In genomic region chr17:85618359-85619112, GRCm38 (mm10) we compare ENCODE assay signal across 9 mouse cellular contexts. TPM values are rescaled to one million over a fixed set of nuclear protein-coding genes. Genes with fewer than 3 reads are reported as not detected.
DNase-seq lines count a peak whose midpoint lies in the region; ATAC-seq and TF ChIP-seq lines count a peak whose summit lies in the region.
"Had no signal": no experiment of that assay in that cellular context is flagged by ENCODE, and none has a peak within 500 bp of the region (broad histone marks: within the 10 kb centered on the region; RNA-seq: fewer than 3 reads in every experiment).

No protein-coding gene starts in this region.

- TF ChIP-seq CTCF in liver, postnatal 0 days (IDR thresholded peaks at IDR 0.05; ENCODE audit: low read depth) = no peak

- no peak for TF ChIP-seq EP300 in liver, postnatal 0 days (IDR thresholded peaks at IDR 0.05; ENCODE audit: low read depth)

- DNase-seq in liver, embryonic 11.5 days (ENCODE audit: low spot score) = no peak
- DNase-seq in liver, postnatal 0 days = no peak
- peak; percentile 49 for DNase-seq in forebrain, embryonic 10.5 days (ENCODE audit: extremely low spot score, low spot score)
- DNase-seq in retina, embryonic 14.5 days (ENCODE audit: low spot score) = peak; percentile 81
- no peak for DNase-seq in layer of hippocampus, postnatal 14 days (ENCODE audit: low spot score in 2 of 2)
- no peak for DNase-seq in cerebellum, postnatal 4 days (ENCODE audit: low spot score in 2 of 2)
- DNase-seq: gastrocnemius, postnatal 14 days had no signal

- no peaks in the 10 kb centered on the region for H3K9me3 ChIP-seq in liver, embryonic 11.5 days (ENCODE audit: control insufficient read depth, low read length)
- no peaks in the 10 kb centered on the region for H3K9me3 ChIP-seq in liver, postnatal 0 days (ENCODE audit: low read length)
- no peaks in the 10 kb centered on the region for H3K9me3 ChIP-seq in forebrain, embryonic 10.5 days
- no peaks in the 10 kb centered on the region for H3K9me3 ChIP-seq in intestine, embryonic 15.5 days
- H3K9me3 ChIP-seq: liver, embryonic 15.5 days had no signal

- H3K27me3 ChIP-seq in liver, embryonic 11.5 days (replicated peaks; ENCODE audit: control insufficient read depth, insufficient read depth, low read length) = peaks cover 100% of the 10 kb centered on the region
- H3K27me3 ChIP-seq in liver, postnatal 0 days (ENCODE audit: insufficient read depth, low read length) = peaks cover 100% of the 10 kb centered on the region
- peaks cover 100% of the 10 kb centered on the region for H3K27me3 ChIP-seq in forebrain, embryonic 10.5 days (ENCODE audit: poor library complexity, severe bottlenecking)
- H3K27me3 ChIP-seq in intestine, embryonic 15.5 days (replicated peaks) = peaks cover 99% of the 10 kb centered on the region

- H3K9ac ChIP-seq in liver, embryonic 11.5 days (ENCODE audit: low read depth, low read length) = no peak overlapping the region
- no peak overlapping the region for H3K9ac ChIP-seq in liver, postnatal 0 days (replicated peaks)
- H3K9ac ChIP-seq in intestine, embryonic 15.5 days = no peak overlapping the region
- H3K9ac ChIP-seq: liver, embryonic 15.5 days had no signal

- H3K4me1 ChIP-seq in liver, embryonic 11.5 days (replicated peaks; ENCODE audit: control insufficient read depth, insufficient read depth, low read length) = no peaks in the 10 kb centered on the region
- 0 out of 2 replicates have a peak, but pooled peaks cover 4% of the 10 kb centered on the region for H3K4me1 ChIP-seq in liver, postnatal 0 days (ENCODE audit: insufficient read depth)
- H3K4me1 ChIP-seq in forebrain, embryonic 10.5 days = peaks cover 99% of the 10 kb centered on the region
- H3K4me1 ChIP-seq in intestine, embryonic 15.5 days (replicated peaks) = peaks cover 17% of the 10 kb centered on the region
- H3K4me1 ChIP-seq: liver, embryonic 15.5 days had no signal

- no peak overlapping the region for H3K27ac ChIP-seq in liver, embryonic 11.5 days (ENCODE audit: low read depth, low read length)
- no peak overlapping the region for H3K27ac ChIP-seq in liver, postnatal 0 days (ENCODE audit: low read depth)
- H3K27ac ChIP-seq in forebrain, embryonic 10.5 days = peak overlapping the region; percentile 95
- H3K27ac ChIP-seq in intestine, embryonic 15.5 days = no peak overlapping the region
- H3K27ac ChIP-seq: liver, embryonic 15.5 days had no signal

- no peak for ATAC-seq in liver, embryonic 11.5 days (replicated peaks; ENCODE audit: low FRiP score)
- ATAC-seq in liver, postnatal 0 days = no peak
- ATAC-seq in intestine, embryonic 15.5 days = no peak

- WGBS in liver, embryonic 11.5 days = 2% methylated on average over 34 of the region's 34 CpGs
- WGBS in liver, postnatal 0 days (ENCODE audit: insufficient replicate concordance) = 2% methylated on average over 29 of the region's 34 CpGs
- under 1% methylated on average over 34 of the region's 34 CpGs for WGBS in forebrain, embryonic 10.5 days
- under 1% methylated on average over 34 of the region's 34 CpGs for WGBS in intestine, embryonic 15.5 days

- H3K4me2 ChIP-seq in liver, embryonic 11.5 days = peak overlapping the region; percentile 19
- no peak overlapping the region for H3K4me2 ChIP-seq in liver, postnatal 0 days (ENCODE audit: low read depth, low read length)
- peak overlapping the region; percentile 52 for H3K4me2 ChIP-seq in intestine, embryonic 15.5 days (replicated peaks)
- H3K4me2 ChIP-seq: liver, embryonic 15.5 days had no signal

- H3K4me3 ChIP-seq in liver, embryonic 11.5 days (ENCODE audit: low read depth, low read length) = no peak overlapping the region
- no peak overlapping the region for H3K4me3 ChIP-seq in liver, postnatal 0 days (ENCODE audit: low read depth, low read length)
- H3K4me3 ChIP-seq in forebrain, embryonic 10.5 days = peak overlapping the region; percentile 76
- H3K4me3 ChIP-seq in intestine, embryonic 15.5 days (replicated peaks) = peak overlapping the region; percentile 24; the same call in 1 of the 2 replicates
- H3K4me3 ChIP-seq: liver, embryonic 15.5 days had no signal

- no peaks in the 10 kb centered on the region for H3K36me3 ChIP-seq in liver, embryonic 11.5 days (ENCODE audit: control insufficient read depth, insufficient read depth, low read length)
- no peaks in the 10 kb centered on the region for H3K36me3 ChIP-seq in liver, postnatal 0 days (replicated peaks; ENCODE audit: insufficient read depth, low read length)
- H3K36me3 ChIP-seq in forebrain, embryonic 10.5 days (replicated peaks) = peaks cover 5% of the 10 kb centered on the region; the same call in 1 of the 2 replicates
- no peaks in the 10 kb centered on the region for H3K36me3 ChIP-seq in intestine, embryonic 15.5 days
- H3K36me3 ChIP-seq: liver, embryonic 15.5 days had no signal

RNA-seq across cellular contexts. Expression of gene Six3, which starts 5.1 kb away (rescaled TPM):
- polyA plus RNA-seq in liver, embryonic 11.5 days (2014; fragmentation: Nextera tagmentation; extraction: Ambion mirVana) = not detected in 2 replicates
- not detected in 2 replicates for polyA plus RNA-seq in liver, postnatal 0 days (2015; fragmentation: Nextera tagmentation; extraction: Ambion mirVana)
- polyA plus RNA-seq in forebrain, embryonic 10.5 days (2016; fragmentation: Nextera tagmentation; extraction: Ambion mirVana) = 13.1 and 15.5 TPM in 2 replicates
- not detected in 2 replicates for polyA plus RNA-seq in intestine, embryonic 15.5 days (2015; fragmentation: Nextera tagmentation; extraction: Ambion mirVana)
- 1 to 10 TPM; 1.5 to 1.7 TPM for total RNA-seq in layer of hippocampus, postnatal 14 days (2021)
- total RNA-seq: gastrocnemius, postnatal 14 days had no signal
- polyA plus RNA-seq: liver, embryonic 15.5 days had no signal

Comparison
In these comparisons a context has a peak if more than half of its experiments do, and no peak if none do; other contexts are left out.
1. DNase-seq: peak in forebrain, embryonic 10.5 days (single experiment) and retina, embryonic 14.5 days (single experiment); none in liver, embryonic 11.5 days (single experiment), liver, postnatal 0 days (single experiment), layer of hippocampus, postnatal 14 days (0 of 2) and cerebellum, postnatal 4 days (0 of 2).
2. H3K4me3 ChIP-seq: peak in forebrain, embryonic 10.5 days (single experiment) and intestine, embryonic 15.5 days (single experiment); none in liver, embryonic 11.5 days (single experiment) and liver, postnatal 0 days (single experiment).
3. RNA of gene Six3, which starts 5.1 kb away (polyA plus RNA-seq): 13.1 to 15.5 TPM in forebrain, embryonic 10.5 days; not detected in liver, embryonic 11.5 days, not detected in liver, postnatal 0 days and not detected in intestine, embryonic 15.5 days; every median in the first group is over 10 times any median in the second.